Mouse (Mus musculus) embryonic fibroblast, embryonic 13.5 days (primary cell): ENCODE results near the gene Prpf4b. TPM values are rescaled to one million over a fixed set of nuclear protein-coding genes. Genes with fewer than 3 reads are reported as not detected.
"Not testable (repeated sequence)": the region's sequence is repeated elsewhere in the genome, so short reads cannot be mapped to it uniquely, and the experiment has no call there.

ENCODE experiments used
- H3K27ac ChIP-seq: 2 replicates; pipeline ENCODE4 v1.5.1; 2012; ENCODE audit warnings: low read length, control low read depth, inconsistent platforms; ENCODE audit not compliant: insufficient read depth
- H3K4me1 ChIP-seq: 2 replicates; pipeline ENCODE4 v1.6.1; 2011; ENCODE audit warnings: low read length; ENCODE audit not compliant: control insufficient read depth, insufficient read depth
- H3K4me3 ChIP-seq: 2 replicates; pipeline ENCODE4 v1.5.1; 2011; ENCODE audit warnings: mild to moderate bottlenecking, control low read depth, low read length; ENCODE audit not compliant: insufficient read depth
- CTCF ChIP-seq: IDR thresholded peaks from 2 replicates; pipeline ENCODE4 v1.5.1; 2011; ENCODE audit warnings: mild to moderate bottlenecking, control low read depth, low read length, moderate library complexity, borderline replicate concordance; ENCODE audit not compliant: insufficient read depth
- POLR2A ChIP-seq: IDR thresholded peaks from 2 replicates; pipeline ENCODE4 v1.6.1; 2011; ENCODE audit warnings: low read depth, mild to moderate bottlenecking, control low read depth, low read length, moderate library complexity
- polyA plus RNA-seq: library from polyadenylated mRNA; stranded (reverse); fragments of >200 nt; gene quantifications from 2 replicates; pipeline ENCODE4 v1.2.4, GENCODE M21; 2011; ENCODE audit warnings: low read depth; ENCODE audit not compliant: missing spikeins, insufficient read length

Prpf4b gene
- polyA plus RNA-seq, result 91.7 and 98.5 TPM in 2 replicates

DNA sequence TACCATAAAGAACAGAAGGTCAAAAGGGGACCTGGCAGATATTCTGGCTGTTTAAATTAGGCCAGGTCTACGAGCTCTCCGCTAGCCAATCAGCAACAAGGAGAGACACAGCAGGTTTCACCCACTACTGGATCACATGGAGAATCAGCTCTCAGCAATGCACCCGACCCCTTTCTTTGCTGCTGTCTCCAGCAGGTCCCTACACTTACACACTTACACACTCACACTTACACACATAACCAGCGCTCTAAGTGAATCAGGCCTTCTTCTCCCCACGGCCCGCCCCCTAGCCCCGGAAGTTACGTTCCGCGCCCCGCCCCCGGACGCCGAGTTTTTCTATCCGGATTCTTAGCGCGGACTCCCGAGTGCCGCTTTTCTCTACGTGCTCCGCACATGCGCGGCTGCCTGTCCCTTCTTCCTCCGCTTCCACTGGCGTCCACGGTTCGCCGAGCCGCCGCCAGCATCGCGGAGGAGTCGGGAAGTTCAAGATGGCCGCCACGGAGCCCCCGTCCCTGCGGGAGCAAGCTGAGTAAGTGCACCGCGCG is at the start of gene Prpf4b:
Gene Prpf4b (plus strand): TSS at position 137 of the 545 bp plus-strand sequence.
- Histone ChIP-seq H3K4me3 (peak within 1 kb of the TSS; percentile 100), H3K4me1 (no peaks in the 10 kb centered on the region), H3K27ac (peak within 1 kb of the TSS; percentile 97)
- TF ChIP-seq CTCF, result no peak
- peak; percentile 89 for TF ChIP-seq POLR2A

DNA sequence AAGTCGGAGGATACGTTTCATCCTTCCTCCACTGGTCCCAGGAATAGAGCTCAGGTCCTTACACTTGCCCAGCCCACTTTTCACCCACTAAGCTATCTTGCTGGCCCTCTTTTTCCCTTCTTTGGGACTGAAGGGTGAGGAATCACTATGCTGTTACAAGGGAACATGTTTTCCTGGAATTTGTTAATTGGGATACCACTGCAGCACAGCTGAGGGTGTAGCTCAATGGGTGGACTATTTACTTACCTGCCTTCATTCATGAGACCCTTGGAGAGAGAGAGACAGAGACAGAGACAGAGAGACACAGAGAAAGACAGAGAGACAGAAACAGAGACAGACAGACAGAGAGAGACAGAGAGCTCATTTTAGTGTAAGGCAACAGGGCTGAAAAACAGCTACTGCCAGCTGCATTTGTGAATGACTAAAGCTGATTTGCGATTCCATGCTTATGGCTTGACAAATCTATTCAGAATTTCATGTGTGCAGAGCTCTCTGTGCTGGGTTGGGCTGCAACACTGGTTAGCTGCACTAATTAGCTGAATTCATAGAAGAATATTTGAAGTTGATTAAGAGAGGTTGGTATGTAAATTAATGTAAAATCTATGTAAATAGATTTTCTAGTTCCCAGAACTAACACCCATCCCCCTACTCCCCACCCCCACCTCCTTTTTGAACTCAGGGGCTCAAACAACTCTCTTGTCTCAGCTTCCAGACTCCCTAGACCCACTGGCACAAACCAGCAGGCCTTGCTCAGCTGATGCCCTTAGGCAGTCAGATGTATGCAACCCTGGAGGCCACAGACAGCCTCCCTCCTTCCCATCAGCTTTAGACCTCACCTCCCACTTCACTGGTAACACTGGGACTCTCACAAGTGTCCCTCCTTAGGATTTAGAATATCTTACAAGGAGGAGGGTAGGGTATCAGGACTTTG is 48.1 kb upstream of the Prpf4b start:
- TF ChIP-seq CTCF (no peak), POLR2A (no peak)
- Histone ChIP-seq H3K4me3 (no peak overlapping the region), H3K27ac (no peak overlapping the region), H3K4me1 (no peaks in the 10 kb centered on the region)

GRCm38 (mm10) chr13:34827988-34828882 is 46.9 kb upstream of the Prpf4b start:
- Histone ChIP-seq H3K27ac (no peak overlapping the region), H3K4me3 (no peak overlapping the region), H3K4me1 (no peaks in the 10 kb centered on the region)
- TF ChIP-seq CTCF (no peak), POLR2A (no peak)

DNA sequence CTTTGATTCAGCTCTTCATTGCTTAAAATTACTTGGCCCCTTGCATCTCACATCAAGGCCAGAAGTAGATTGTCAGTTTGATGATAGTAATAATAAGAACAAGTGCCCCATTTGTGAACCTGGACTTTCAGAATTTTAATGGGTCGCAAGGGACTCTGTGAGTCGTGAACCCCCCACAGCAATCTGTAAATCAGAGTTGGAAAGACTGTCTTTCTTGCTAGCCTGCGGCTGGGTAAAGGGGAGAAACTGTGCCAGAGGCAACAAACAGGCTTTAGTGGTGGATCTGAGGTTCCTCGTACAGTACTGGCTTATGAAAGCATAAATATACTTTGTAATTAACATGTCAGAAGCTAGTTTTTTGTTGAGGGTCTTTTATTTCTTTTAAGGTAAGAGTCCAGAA is 32.3 kb upstream of the Prpf4b start:
- no peaks in the 10 kb centered on the region for H3K4me1 ChIP-seq
- TF ChIP-seq CTCF (no peak), POLR2A (no peak)
- H3K4me3 ChIP-seq, result no peak overlapping the region

GRCm38 (mm10) chr13:34850759-34851158 is 24.3 kb upstream of the Prpf4b start:
- TF ChIP-seq POLR2A (no peak), CTCF (no peak)
- H3K4me3 ChIP-seq, result no peak overlapping the region
- H3K4me1 ChIP-seq, result no peaks in the 10 kb centered on the region
- H3K27ac ChIP-seq, result no peak overlapping the region

More for the DNA sequence above, 32.3 kb upstream of the Prpf4b start:
- H3K27ac ChIP-seq, result no peak overlapping the region

DNA sequence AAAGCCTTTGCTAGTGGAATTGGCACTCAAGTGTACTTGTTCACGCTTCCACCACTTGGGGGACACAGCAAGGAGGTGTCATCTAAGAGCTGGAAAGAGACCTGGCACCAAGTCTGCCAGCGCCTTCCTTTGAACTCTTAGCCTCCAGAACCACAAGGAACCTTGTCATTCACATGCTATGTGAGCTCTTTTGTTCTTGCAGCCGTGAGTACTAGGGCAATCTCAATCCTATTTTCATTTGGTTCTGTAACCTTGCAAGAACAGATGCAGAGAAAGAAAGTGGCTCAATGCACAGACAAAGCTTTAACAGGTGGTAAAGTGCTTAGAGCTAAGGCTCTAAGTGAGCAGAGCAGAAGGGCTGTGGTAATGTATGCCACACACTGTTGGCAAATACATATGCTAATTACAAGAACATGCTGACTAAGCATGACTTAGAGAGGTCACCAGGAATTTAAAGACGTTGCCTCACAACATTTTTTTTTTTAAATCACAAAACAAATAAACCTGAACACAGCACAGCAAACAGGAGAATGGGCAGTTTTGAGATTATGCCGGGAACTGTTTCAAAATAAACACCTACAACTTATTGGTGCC is 23.8 kb upstream of the Prpf4b start:
- Histone ChIP-seq H3K4me1 (no peaks in the 10 kb centered on the region), H3K4me3 (no peak overlapping the region), H3K27ac (no peak overlapping the region)
- TF ChIP-seq CTCF, result no peak
- no peak for TF ChIP-seq POLR2A

DNA sequence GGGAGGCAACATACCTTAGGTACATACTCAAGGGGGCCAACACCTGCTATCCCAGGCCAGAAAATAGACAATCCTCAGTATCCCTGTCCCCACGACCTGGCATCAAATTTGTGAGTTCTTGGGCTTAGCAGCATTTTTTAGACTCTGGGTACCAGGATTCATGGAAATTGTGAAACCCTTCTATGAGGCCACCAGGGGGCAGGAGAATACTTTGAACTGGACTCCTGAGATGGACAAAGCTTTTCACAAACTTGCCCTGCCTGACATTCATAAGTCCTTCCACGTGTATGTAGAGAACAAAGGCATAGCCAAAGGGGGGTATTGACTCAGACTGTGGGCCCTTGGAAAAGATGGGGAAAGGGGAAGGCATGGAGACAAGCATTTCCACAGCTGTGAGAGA is 17.6 kb upstream of the Prpf4b start:
- Histone ChIP-seq H3K4me1 (no peaks in the 10 kb centered on the region), H3K4me3 (no peak overlapping the region), H3K27ac (no peak overlapping the region)
- no peak for TF ChIP-seq CTCF
- no peak for TF ChIP-seq POLR2A

- Histone ChIP-seq H3K27ac (no peak overlapping the region), H3K4me1 (no peaks in the 10 kb centered on the region), H3K4me3 (no peak overlapping the region)
- no peak for TF ChIP-seq CTCF
- TF ChIP-seq POLR2A, result no peak
Observed at GRCm38 (mm10) chr13:34859406-34859805, 15.7 kb upstream of the Prpf4b start.

GRCm38 (mm10) chr13:34861166-34861565 is 13.9 kb upstream of the Prpf4b start:
- not testable (repeated sequence) for H3K4me3 ChIP-seq, H3K4me1 ChIP-seq, H3K27ac ChIP-seq
